Mouse (Mus musculus): Measurements from ENCODE around the gene Nova2. TPM values are rescaled to one million over a fixed set of nuclear protein-coding genes. Genes with fewer than 3 reads are reported as not detected.

Gene Nova2
- 1 to 10 TPM; 5.5 to 6.6 TPM for total RNA-seq (2021)

DNA sequence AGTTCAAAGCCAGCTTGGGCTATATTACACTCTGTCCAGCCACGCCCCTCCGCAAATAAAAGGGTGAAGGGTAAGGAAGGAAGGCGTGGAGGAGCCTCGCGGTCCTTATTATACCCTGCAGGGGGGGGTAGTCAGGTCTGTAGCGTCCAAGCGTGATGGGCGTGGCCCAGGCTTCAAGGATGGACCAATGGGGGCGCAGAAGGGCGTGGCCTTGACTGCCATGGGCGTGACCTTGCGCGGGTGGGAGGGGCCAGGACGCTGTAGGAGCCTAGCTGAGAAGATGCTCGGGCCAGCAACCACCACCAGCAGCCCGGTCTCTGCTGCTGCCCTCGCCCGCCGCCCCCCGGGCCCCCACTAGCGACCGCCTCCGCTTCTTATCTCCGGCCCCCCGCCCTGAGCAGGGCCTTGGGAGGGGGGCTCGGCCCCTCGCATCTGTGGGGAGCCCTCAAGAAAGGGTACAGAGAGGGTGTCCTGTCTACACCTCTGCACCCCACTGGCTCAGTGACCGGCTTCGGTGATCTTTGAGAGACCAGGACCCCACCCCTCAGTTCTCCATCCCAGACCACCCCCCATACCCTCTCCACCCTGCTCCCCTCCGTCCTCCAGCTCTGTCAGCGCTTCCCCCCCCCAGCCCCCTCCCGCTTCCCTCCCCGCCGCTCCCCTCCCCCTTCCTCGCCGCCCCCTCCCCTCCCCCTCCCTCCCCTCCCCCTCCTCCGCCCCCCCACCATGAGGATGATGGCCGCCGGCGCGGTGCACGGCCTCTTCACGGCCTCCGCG is at the start of gene Nova2:
Gene Nova2, plus strand, starts transcription at position 727 of the 777 bp plus-strand sequence.
- DNase-seq (ENCODE audit: low spot score), result peak; percentile 86
- intact Hi-C loops (cut with DNase I), result no loop called here

DNA sequence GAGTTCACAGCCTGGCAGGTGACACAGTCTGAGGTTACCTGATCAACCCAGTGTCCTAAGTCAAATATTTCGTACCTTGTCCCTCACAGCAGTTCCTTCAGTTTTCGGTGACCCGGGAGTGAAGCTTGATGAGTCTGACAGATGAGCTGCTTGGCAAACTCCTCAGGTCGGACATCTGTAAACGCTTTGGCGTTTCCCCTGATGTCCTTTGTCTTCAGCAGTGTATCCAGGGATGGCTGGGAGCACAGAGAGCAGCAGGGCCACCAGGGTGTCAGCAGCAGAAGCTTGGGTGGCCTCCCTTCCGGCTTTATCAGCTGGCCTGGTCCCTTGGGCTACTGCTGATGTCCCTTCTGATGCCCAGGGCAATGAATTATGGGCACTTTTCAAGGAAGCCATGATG is 47.0 kb upstream of the Nova2 start:
- no peak for DNase-seq (ENCODE audit: low spot score)
- intact Hi-C loops (cut with DNase I), result no loop called here

DNA sequence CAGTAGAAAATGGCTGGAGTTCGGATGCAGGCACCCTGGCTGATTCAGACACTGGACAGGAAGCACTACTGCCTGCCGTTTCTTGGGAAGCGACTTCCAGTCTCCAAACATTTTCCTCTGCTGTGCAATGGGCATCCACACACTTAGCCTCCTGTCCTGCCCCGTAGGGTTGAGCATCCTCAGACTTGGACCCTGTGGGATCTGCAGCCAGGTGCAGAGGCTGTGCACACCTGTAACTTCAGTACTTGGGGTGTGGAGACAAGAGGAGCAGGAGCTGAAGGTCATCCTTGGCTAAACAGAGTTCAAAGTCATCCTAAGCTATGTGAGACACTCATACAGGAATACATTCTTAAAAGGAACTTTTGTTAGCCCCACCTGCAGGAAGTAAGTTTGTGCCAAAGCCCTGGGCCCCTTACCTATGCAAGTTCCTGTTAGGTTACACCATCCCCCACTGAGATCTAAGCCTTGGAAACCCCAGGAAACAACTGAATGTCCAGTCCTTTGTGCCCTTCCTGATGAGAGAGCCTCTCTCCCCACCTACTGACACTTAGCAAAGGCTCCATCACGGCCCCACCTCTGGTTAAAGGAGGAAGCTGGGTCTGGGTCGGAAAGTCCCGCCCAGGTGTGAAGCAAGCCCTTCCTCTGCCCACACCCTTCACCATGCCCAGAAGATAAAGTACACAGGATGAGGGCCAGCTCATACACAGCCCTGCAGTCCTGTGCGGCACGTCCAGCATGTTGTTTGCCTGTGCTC is 41.5 kb upstream of the Nova2 start:
- DNase-seq (ENCODE audit: low spot score), result no peak
- intact Hi-C loops (cut with DNase I), result no loop called here

DNA sequence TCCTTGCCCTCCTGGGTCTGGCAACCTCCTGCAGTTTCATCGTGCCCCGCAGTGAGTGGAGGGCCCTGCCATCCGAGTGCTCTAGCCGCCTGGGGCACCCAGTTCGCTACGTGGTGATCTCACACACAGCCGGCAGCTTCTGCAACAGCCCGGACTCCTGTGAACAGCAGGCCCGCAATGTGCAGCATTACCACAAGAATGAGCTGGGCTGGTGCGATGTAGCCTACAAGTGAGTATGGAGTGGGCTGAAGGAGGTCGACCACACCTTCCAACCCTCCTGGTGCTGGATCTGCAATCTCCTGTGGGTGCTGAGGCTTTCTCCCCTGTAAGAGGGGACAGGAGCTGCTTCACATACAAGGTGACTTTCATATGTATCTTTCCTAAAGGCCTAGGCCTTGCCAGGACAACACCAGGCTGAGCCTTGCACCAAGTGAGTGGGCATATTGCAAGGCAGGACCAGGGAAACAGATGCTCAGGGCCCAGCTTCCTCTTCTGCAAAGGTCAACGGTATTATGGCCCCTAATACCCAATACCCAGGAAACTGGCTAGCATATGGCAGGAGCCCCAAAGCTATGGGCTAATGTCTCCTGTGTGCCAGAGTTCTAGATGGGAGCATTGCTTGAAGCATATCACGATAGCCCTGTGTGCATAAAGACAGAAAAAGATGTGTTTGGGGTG is 40.8 kb upstream of the Nova2 start:
- DNase-seq (ENCODE audit: low spot score), result no peak
- intact Hi-C loops (cut with DNase I), result no loop called here

DNA sequence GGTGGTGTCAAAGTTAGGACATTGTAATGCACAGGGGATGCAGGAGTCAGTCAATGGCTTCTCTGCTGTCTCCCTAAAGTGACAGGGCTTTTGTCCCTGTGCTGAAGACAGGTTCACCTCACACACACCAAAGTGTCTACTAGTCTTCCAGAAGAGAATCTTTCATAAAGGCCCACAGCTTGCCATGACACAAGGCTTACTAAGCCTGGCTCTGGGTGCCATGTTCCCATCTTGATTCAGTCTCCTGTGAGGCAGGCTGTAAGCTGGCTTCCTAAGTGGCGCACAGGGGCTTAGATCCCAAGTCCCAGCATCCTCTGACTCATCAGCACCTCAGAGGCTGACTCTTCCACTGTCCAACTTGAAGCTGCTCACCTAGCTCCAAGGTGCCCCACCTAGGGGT is 38.7 kb upstream of the Nova2 start:
- intact Hi-C loops (cut with DNase I), result no loop called here
- no peak for DNase-seq (ENCODE audit: low spot score)

DNA sequence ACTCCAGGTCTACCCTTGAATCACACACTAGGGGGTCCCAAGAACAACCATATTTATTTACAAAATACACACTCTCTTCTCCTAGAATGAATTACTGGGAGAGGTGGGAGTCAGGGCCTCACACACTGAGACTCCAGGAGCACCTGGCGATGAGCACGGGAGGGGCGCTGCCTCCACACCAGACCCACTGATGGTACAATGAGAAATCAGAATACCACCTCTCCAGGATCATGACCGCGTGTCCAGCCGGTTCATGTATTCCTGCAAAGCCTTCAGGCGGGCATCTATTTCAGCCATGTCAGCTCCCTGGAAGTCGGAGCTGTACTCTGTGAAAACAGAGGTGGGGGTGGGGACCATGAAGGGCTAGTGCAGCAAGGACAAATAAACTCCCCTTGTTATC is 34.8 kb upstream of the Nova2 start:
- DNase-seq (ENCODE audit: low spot score), result no peak
- intact Hi-C loops (cut with DNase I), result no loop called here

DNA sequence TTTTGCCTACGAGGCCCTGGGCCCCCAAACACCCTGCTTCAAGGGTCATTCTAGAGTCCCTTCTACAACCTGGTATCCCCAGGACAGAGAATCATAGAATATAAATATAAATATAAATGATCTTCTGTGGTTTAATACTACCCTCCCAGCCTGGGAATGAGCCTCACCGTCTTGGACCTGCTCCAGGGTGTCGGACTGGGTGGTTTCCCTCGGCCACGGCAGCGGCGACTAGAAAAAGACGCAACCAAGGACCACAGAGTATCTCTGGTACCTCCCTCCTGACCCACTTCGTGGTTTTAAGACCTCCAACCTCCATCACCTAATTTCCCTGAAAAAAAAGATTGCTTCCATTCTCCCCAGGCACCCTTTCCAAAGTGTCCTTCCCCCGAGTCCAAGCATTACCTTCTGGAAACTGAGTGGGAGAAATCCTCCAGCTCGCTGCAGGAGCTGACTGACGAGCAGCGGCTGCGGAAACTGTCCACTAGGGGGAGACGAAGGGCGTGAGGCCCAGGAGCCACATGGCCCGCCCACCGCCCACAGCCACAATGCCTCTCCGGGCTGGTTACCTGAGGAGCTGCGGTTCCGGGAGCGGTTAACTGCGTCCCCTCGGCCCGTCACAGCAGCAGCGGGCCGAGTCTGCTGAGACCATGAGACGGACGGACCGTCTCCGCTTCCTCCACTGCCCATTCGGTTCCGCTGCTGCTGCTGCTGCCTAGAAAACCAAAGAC is 33.7 kb upstream of the Nova2 start:
- intact Hi-C loops (cut with DNase I), result no loop called here
- DNase-seq (ENCODE audit: low spot score), result peak; percentile 47

DNA sequence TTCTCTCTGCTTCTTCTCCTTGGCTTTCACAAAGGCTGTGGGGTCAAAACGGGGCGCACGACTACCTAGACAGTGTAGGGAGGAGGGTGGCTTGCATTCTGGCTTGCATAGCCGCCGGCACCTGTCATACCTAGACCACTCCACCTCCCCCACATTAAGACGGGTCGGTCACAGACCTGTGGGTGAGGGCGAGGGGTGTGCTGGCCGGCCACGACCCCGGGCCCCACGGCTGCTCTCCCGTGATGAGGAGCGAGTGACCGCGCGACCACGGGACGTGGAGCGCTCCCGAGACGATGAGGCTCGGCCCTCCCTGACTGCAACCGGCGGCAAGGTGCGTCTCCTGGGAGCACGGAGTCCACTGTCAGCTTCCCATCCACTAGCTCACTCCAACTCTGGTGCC is 32.7 kb upstream of the Nova2 start:
- intact Hi-C loops (cut with DNase I), result no loop called here
- no peak for DNase-seq (ENCODE audit: low spot score)

DNA sequence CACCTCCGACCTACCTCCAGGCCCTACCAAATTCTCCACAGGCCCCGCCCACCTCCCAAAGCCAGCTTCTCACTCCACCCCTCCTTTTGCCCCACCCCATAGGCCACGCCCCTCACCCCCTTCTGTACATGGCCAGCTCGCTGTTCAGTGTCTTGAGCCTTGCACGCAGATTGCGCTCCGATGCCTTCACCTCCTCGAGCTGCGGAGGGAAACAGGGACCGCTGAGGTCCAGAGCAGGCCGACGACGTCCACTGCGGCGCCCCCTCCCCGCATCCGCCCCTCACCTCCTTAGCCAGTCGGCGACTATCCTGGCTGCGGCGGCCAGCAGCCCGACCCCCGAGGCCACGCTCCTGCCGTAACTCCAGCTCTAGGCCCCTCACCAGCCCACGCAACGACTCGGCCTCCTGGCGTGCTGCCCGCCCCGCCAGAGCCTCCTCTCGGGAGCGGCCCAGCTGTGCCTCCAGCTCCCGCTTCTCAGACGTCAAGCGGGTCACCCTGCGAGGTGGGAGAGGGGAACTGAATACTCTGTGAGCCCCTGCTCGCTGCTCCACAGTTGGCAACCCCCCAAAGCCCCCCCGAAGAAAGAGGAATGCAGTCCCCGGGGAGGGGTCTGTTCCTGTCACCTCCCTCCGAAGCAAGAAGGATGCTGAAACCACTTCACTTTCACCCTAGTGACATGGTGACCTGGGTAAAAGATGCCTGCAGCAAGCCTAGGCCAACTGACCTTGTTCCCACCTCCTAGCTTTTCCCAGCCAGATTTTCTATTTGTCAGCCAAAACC is 31.8 kb upstream of the Nova2 start:
- no peak for DNase-seq (ENCODE audit: low spot score)
- intact Hi-C loops (cut with DNase I), result no loop called here

DNA sequence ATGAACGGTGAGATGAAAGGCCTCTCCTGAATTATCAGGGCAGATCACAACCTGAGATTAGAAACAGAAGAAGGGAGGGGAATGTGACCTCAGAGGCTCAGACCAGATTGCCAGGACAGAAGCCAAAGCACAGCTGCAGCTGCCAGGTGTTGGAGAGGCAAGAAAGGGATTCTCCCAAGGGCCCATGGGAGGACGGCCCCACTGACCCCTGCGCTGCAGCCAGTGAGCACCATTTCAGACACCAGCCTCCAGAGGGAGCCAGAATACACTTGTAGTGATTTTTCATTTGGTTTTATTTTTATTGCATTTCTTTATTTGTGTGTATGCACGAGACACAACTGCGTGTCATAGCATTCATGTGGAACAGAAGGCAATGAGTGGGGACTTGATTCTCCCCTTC is 29.2 kb upstream of the Nova2 start:
- DNase-seq (ENCODE audit: low spot score), result no peak
- intact Hi-C loops (cut with DNase I), result loop anchor here (1.0 to 5.0 kb wide), 3 partner anchors 71 to 110 kb away; no protein-coding TSS in a partner anchor

DNA sequence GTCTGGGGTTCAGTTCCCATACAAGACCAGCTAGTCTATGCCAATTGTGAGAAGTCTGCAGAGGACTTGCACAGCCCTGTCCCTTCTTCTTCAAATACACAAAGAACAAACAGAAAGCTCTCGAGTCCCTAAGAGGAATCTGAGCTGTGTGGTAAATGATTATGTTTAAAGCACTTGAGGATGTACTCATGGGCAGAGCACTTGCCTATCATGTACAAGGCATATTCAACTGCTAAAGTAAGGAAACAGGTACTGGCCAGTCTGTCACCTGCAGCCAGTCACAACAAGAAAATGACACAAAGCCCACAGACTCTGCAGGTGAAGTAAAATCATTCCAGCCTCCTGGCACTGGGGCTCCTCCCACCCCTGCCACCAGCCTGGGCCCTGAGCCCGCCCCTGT is 25.2 kb upstream of the Nova2 start:
- no peak for DNase-seq (ENCODE audit: low spot score)
- intact Hi-C loops (cut with DNase I), result no loop called here

DNA sequence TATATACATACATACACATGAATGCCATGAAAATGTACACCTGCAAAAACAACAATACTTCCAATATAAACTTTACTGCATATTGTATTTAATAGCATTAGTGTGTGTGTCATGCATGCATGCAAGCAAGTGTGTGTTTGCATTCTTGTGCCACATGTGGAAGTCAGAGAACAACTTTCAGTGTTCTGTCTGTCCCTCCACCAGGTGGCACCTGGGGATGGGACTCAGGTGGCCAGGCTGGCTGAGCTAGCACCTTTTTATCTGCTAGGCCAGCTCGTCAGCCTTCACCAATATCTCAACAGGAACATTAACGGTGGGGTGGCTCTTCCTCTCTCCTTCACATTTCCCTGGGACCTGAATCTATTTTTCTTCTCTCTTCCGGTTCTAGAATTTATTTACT is 23.2 kb upstream of the Nova2 start:
- intact Hi-C loops (cut with DNase I), result no loop called here
- DNase-seq (ENCODE audit: low spot score), result no peak

DNA sequence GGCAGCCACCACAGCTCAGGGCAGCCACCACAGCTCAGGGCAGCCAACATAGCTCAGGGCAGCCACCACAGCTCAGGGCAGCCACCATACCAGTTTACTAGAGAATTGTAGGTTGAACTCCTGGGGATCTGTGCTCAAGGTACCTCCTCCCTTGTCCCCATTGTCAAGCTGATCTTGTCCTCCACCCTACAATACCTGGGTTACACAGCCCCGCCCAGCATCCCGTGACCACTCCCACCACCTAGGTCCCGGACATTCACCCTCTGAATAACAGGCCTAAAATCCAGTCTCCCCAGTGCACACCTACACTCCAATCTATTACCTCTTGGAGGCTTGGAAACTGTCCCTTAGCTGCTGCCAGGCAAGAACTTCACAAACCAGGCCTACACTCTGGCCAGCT is 20.7 kb upstream of the Nova2 start:
- intact Hi-C loops (cut with DNase I), result loop anchor here (5.0 kb wide), 1 partner anchor 57 kb away; no protein-coding TSS in a partner anchor

DNA sequence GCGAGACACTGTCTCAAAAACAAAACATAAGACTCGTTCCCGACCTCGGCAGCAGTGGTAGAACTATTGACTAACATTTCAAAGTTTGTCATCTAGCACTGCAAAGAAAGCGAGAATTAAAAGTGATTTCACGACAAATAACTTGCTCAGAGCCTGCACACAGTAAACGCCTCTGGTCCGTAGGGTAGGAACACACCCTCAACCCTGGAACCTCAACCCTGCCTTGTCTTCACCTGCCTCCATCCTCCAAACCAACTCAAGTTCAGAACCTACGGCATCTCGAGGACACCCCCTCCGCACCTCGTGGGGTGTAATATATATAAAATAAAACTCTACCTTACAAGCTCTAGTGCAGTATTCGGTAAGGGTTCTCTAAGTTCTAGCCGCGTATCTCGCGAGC is 15.9 kb upstream of the Nova2 start:
- intact Hi-C loops (cut with DNase I), result loop anchor here (5.0 kb wide), 1 partner anchor 53 kb away; no protein-coding TSS in a partner anchor

More for the DNA sequence above, 20.7 kb upstream of the Nova2 start:
- no peak for DNase-seq (ENCODE audit: low spot score)

DNA sequence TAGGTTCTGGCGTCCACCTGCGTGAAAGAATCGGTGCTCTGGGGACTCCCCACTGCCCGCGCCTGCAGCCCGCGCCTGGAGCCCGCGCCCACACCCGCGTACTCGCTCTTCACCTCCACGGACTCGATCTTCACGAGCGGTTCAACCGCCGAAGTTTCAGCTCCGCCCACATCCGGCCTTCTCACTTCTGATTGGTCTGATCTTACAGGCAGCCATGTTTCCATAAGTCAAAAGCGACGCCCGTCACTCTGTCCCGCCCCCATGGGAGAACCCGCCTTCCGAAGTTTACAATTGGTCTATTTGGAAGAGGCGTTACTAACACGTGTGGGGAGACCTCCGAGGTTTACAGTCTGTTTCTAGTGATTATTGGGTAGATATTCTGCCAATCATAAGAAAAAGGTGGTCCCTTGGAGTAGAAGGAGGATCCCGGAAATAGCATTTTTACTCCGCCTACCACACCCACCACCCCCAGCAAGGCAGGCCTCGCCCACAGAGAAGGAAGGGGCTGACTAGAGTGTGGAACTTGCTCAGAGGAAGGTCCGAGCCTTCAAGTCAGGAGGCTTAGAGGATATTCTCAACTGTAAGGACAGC is 15.4 kb upstream of the Nova2 start, which contains the start of gene Ccdc61:
Gene Ccdc61, minus strand, starts transcription at position 175 of the 591 bp plus-strand sequence.
- intact Hi-C loops (cut with DNase I), result no loop called here
- DNase-seq (ENCODE audit: low spot score), result peak; percentile 97

More for the DNA sequence above, 15.9 kb upstream of the Nova2 start:
- no peak for DNase-seq (ENCODE audit: low spot score)

DNA sequence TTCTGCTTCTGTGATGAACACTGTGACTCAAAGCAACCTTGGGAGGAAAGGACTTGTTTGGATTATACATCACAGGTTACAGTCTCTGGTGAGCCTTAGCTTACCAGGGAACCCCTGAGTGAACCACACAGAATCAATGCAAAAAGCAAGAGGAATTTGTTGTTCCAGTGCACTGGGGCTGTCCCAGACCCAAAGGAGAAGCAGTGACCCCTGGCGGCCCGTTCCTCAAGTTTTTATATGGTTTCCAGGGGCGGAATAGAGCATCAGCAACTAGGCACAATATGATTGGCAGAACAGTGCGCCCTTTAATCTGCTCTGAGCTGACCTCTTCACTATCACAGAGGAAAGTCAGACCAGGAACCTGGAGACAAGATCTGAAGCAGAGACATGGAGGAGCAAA is 9.4 kb upstream of the Nova2 start:
- no peak for DNase-seq (ENCODE audit: low spot score)

DNA sequence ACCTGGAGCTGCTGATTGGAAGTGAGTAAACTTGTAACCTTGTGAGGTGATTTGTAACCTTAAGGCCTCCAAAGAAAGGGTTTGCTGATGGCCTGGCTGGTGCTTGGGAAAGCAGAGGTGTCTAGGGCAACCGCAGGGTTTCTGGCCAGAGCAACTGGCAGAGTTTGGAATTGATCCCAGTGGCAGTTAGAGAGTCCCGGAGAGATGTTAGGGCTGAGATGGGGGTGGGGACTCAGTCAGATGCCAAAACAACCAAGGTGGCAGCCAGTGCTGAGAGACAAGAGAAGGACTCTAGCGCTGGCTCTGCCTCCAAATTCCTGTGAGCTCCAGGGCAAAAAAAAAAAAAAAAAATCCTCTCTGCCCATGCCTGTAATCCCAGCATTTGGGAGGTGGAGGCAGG is 7.8 kb upstream of the Nova2 start:
- intact Hi-C loops (cut with DNase I), result no loop called here
- no peak for DNase-seq (ENCODE audit: low spot score)

More for the DNA sequence above, 9.4 kb upstream of the Nova2 start:
- intact Hi-C loops (cut with DNase I), result no loop called here

DNA sequence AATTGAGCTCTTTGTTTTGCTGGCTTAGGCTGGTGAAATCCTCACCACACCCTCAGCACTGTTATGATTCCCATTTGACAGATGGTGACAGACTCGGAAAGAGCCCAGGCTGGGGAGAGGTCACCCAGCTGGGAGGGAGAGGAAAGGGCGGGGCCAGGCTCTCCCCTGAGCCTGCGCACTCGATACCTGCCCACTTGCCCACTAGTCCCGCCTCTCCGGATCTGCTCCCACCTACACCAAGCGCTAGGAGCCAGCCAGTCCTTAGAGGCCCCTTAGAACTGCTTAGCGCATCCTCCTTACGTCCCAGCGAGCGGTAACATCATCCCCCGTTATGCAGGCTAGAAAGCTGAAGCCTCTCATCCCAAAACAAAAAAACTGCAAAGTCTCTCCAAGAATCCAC is 4.6 kb upstream of the Nova2 start:
- intact Hi-C loops (cut with DNase I), result no loop called here
- peak; percentile 65 for DNase-seq (ENCODE audit: low spot score)

DNA sequence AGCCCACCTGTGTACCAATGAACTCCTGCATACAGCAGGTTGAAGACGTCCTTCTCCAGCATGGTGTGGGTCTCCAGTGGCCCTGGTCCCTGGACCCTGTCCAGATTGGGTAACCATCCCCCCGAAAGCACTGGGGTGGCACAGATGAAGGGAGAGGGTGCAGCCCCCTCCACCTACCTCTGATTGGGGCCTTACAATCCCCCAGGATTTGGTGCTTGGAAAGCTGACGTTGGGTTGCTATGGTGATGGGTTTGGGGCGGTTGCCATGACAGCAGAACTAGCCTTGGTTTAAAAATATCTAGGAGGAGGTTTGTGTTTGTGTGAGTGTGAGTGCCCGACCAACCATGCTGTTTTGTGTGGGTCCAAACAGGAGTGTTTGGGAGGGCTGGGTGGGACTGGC is 2.9 kb upstream of the Nova2 start:
- intact Hi-C loops (cut with DNase I), result loop anchor here (2.0 kb wide), 1 partner anchor 70 kb away; no protein-coding TSS in a partner anchor
- no peak for DNase-seq (ENCODE audit: low spot score)
